Mouse (Mus musculus) ZHBTc4 (cell line): ENCODE data around the gene Rbfox3.

Experiments used
- DNase-seq: peaks from one replicate; pipeline ENCODE4 v3.0.0-alpha.2; 2011; ENCODE audit warnings: low read depth, low spot score

Gene Rbfox3

DNA sequence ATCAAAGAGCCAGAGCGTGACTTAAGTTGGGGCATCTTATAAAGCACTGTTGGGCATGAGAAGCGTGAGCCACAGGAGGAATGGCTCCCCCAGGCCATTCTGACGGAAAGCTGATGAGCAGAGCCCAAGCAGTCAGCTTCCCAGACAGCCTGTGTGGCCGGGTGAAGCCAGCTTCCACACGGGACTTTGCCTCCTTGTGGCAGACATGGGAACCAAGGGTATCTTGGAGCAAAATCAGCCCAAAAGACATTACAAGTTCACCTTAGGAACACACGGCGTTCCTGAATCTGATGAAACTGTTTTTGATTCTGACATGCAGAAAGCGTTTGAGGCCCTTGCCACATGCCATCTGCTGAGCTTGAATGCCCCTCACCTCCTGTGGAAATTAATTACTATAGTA is 303.5 kb downstream of the Rbfox3 start:
- peak; percentile 18 for DNase-seq

DNA sequence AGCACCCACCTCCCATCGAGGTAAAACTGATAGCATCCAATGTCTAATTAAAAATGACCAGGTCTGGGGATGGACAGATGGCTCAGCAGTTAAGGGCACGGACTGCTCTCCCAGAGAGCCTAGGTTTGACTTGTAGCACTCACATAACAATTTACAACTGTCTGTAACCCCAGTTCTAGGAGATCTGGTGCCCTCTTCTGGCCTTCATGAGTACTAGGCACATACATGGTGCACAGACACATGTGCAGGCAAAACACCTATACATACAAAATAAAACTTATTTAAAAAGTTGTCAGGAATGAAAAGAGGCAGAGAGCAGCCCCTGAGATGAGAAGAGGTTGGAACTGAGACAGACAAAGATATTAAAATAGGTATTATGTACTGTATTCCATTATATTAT is 305.8 kb downstream of the Rbfox3 start:
- peak; percentile 51 for DNase-seq

DNA sequence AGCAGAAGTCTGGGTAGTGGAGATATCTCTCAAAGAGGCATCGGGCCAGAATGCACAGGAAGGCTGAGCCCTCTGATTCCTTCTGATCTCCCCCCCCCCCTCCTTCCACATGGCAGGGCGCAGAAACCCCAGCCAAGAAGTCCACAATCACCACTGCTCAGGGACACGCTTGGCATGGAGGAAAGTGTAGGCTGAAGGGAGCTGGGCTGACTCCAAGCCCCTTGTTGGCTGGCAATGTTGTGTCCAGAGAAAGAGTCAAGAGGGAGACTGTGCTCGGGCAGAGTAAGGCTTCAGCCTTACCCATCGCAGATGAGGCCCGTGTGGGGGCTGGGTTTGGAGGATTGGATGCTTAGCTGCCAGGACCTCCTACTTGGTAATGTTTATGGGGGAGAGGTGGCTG is 307.2 kb downstream of the Rbfox3 start:
- no peak for DNase-seq

DNA sequence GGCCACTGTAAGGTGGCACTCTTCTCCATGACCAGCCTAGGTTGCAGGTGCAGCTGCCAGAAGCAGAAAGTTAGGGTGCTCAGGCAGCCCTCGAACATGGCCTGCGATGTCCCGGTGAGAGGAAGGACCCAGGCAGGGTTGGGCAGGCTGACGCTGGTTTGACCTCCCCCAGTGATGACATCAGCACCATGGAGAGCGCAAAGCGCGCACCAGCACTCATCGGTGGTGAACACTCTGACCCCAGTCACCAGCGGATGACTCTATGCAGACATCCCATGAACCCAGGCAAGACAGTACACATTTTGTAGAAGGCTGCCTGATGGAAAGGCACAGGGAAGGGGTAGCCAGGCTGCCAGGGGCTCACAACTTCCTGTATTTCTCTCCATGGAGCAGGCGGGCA is 308.3 kb downstream of the Rbfox3 start:
- peak; percentile 83 for DNase-seq

DNA sequence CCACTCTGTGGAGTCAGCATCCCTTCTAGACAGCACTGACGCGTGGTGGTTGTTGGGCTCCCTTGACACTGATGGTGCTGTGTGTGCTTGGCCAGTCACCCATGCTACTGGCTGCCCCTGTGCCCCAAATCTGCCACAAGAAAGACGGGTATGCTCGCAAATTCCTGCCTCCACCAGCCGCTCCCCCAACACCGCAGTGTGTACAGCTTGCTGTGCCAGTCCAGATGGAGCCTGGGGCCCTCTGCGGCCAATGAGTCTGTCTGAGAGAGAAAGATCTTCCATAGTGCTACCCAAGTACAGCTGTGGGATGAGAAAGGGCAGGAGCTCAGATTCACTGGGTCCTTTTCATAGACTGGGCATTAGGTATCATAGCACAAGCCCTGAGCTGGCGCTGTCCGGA is 309.9 kb downstream of the Rbfox3 start:
- no peak for DNase-seq

DNA sequence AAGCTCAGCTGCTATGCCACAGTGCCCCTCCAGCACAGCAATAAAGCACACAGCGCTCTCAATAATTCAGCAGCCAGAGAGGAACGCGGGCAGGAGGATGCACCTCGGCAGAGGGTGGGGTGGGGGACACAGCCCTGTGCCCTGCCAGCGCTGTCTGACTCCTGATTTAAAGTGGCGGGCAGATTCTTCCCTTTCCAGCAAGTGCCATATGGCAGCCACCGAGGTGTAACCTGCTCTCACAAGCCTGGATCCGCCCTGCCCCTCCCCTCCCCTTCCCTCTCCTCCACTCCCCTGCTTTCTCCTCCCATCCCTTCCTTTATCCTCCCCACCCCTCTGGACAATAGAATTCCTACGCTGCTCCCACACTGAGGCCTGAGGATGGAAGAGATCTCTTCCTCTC is 311.2 kb downstream of the Rbfox3 start:
- peak; percentile 19 for DNase-seq

DNA sequence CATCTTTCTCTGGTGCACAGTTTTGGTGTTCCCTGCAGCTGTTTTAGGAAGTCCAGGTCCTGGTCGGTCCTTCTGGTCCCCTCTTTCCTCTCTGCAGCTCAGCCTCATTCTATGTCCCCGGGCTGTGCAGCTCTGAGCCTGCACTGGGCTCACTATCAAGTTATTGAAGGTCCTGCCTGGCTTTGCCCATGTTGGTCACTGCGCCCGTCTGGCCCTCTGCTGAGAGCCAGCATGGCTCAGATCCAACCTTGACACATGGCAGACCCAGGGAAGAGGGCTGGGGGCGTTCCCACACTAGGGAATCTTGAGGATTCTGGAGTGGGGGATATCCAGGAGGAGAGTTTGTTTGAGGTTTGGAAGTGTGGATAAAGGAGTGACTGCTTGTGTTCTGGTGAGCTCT is 312.7 kb downstream of the Rbfox3 start:
- DNase-seq = no peak

DNA sequence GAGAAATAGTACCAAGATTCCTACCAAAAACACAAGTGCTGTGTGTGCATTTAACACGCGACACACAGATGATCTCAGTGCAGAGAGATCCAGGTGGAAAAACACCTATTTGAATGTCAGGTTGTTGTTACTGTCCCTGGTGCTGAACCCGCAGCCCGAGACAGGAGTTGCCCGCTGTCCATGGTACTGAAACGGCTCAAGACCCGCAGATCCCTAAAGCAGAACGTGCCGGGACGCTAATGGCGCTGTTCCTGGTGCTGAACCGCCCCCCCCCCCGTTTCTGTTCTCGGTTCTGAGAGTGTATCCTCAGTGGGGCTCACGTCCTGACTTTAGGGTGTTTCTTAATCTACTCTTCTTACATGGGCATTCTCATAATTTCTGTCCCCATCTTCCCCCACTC is 326.6 kb downstream of the Rbfox3 start:
- peak; percentile 94 for DNase-seq

DNA sequence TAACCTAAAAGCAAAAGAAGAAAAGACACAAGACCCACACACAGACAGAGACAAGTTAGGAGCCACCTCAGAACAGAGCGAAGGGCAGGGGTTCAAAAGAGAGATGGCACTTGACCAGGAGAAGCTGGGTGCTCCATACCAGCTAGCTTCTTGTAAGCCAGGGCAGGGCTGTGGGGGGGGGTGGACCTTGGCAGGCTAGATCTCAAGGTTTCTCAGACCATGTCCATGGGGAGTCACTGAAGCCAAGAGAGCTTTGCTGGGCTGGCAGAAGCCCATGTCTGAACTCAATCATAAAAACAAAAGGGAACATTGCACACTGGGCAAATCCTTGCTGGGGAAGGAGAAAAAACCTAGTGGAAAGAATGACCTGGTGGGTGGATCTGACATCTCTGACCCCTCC is 327.4 kb downstream of the Rbfox3 start:
- no peak for DNase-seq

DNA sequence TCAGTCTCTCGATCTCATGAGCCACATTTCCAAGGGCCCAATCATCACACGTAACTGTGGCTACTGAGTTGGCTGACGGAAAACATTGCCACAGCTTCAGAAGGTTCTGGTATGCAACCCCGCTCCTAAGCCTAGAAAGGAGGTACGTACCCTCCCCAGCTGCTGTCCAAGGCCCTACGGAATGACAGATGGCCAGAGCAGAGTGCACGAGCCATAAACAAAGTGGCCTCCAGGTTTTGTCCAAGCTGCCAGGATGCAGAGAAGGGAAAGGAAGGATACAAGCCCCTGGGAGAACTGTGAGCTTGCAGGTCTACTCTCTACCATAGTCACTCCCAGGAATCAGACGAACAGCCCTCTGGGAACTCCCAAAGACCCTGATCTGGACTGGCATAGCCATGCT is 327.8 kb downstream of the Rbfox3 start:
- no peak for DNase-seq

DNA sequence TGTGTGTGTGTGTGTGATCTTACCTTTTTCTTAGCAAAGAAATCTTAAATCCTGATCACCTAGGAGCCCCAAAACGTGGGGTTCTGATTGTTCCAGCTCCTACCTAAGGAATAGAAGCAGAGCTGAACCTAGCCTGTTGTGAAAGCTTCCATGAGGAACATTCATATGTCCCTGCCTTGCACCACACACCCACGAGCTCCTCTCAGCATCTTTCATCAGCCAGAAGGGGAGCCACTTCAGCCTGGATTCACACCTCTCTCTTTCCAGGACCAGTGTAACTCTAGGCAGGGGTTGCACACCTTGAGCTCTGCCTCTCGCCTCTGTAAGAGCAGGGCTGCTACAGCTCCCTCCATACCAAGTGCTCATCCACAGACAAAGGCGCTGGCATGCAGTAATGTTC is 330.4 kb downstream of the Rbfox3 start:
- DNase-seq = no peak

DNA sequence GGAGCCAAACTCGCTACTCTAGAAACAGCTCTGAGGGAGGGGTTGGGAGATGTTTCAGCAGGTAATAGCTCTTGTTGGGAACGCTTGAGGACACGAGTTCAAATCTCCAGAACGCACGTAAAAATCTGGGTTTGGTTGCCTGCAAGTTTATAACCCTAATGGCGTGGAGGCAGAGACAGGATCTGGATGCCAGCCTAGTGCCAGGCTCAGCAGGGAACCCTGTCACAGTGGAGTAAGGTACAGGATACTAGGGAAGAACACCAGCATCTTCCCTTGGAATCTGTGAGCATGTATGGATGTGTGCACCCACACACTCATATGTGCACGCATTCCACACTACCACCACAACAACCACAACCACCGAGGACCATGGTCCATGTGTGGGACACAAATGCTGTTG is 331.8 kb downstream of the Rbfox3 start:
- no peak for DNase-seq

DNA sequence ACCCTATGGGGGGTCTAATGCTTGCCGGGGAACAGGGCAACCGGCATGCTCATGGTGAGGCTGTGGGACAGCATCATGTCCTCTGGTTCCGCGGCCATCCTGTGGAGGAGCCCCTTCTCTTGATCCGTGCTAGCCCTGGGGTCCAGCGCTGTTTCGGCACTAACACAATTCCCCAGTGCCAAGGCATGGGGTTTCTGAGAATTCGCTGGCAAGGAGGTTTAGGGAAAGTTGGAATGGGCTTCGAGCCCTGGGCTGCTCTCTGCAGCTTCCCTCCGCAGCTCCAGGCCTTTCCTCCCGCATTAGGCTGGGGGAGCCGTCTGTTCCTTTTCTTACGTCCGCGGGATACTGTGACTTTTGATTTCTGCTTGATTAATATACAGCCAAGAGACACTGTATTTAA is 334.1 kb downstream of the Rbfox3 start:
- DNase-seq = no peak

DNA sequence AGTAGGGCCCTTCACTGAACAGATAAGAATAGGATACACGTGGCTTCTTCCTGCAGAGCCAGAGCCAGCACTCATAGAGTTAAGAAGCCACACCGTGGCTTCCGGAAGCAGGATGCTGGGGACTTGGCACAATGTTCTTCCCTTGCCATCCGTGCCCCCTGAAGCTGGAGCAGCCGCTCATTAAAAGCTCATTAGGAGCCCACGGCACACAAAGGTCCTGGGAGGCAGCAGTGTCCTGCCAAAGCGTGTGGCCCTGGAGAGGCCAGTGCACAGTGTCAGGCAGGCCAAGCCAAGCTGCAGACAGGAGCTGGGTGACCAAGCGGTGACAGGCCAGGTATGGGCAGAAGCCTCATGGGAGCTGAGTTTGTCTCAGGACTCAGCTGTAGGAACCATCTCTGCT is 334.8 kb downstream of the Rbfox3 start:
- DNase-seq = no peak

DNA sequence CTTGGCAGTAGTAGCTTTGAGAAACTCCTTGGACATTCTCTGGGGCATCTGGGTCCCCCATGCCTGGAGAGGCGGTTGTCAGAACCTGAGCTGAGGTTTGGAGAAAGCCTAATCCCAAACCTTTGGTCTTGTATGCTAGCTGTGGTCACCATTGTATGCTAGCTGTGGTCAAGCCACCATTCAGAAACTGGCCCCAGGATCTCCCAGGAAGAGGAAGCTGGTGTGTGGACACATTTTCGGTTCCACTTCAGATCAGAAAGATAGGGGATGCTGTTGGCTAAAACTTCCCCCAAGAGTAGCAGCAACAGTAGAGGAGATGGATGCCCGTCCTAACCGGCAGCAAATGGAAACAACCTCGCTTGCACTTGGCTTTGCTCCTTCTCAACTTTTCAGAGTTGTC is 337.0 kb downstream of the Rbfox3 start:
- no peak for DNase-seq

DNA sequence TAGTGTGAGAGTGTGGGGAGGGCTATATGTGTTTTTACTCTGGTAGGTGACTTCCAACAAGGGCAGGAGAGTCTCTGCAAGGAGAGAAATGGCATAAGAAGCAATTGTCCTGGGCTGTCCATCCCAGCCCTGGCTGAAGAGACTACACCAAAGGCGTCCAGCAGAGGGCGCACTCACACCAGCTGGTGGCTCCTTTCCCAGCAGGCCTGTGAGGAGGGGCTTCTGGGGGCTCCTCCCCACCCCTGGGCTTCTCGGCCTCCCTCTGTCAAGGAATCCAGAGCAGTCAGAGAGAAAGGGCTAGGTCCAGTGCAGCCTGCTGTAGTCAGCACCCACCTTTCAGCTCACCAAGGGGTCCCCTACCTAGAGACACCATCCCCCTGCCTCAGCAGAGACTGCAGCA is 337.8 kb downstream of the Rbfox3 start:
- DNase-seq = peak; percentile 71

DNA sequence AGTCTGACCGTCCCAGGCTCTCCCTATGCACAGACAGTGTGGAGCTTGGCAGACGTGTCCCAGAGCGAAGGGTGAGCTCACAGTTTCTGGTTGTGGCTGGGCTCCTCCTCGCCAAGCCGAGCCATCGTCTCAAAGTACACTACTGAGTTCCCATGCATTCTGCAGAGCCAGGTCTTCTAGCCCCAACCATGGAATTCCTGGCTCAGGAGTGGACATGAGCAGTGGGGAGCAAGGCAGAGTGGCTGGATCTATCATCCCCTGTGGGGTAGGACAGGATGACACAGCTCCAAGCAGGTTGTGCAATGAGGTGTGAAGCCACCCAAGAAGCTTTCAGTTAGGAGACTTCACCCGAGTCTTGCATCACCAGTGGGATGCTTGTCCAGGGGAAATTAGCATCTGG is 338.4 kb downstream of the Rbfox3 start:
- no peak for DNase-seq

DNA sequence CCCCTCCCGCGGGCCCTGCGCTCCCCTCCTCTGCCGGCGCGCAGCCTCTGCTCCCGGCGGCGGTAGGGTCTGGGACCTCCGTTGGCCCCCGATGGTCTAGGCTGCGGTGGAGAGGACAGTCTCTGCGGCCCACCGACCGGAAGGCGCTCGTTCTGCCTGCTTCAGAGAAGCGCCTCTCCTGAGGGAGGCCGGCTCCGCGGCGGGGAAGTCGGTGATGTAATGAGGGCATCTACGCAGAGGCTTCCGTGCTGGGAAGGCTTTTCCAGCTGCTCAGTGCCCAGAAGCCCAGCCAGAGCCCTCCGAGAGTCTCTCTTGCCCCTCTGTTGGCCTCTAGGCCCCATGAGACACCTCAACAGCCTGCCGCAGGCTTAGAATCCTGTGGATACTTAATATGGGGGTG is 341.2 kb downstream of the Rbfox3 start:
- peak; percentile 38 for DNase-seq

DNA sequence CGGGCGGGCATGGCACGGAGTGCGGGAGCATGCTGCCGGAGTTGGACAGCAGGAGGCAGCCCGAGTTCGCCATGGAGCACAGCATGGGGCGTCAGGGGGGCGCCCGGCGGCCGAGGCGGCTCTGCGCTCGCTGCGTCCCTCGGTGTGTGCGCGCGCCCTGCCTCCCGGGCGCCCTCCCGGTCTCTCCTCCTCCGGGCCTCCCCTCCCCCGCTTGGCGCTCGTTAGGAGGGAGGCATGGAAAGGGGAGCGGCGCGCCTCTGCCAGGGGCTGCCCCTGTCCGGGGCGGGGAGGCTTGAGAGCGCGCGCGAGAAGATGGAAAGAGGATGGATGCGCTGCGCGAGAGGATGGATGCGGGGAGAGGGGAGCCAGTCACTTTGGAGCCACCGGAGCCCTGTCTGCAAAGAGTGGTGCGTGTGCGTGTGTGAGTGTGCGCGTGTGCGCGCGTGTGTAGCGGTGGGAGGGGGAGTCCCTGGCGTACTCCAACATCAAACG is 341.8 kb downstream of the Rbfox3 start:
- peak; percentile 65 for DNase-seq

DNA sequence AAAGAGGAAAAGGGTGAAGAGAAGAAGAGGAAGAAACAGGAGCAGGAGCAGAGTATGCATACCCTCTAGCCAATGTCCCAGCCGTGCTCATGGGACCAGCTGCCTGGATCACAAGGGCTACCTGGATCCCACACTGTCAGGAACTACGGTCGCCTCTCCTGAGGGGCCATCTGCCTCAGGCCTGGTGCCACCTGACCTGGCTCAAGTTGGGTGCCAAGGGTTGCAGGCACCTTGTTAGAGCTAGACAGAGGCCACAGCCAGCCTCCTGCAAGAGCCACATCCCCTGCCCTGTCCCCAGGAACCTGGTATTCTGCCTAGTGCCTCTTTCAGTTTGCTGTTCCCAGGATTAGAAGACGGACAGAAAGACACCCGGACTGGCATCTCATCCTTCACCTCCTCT is 347.5 kb downstream of the Rbfox3 start:
- DNase-seq = no peak

DNA sequence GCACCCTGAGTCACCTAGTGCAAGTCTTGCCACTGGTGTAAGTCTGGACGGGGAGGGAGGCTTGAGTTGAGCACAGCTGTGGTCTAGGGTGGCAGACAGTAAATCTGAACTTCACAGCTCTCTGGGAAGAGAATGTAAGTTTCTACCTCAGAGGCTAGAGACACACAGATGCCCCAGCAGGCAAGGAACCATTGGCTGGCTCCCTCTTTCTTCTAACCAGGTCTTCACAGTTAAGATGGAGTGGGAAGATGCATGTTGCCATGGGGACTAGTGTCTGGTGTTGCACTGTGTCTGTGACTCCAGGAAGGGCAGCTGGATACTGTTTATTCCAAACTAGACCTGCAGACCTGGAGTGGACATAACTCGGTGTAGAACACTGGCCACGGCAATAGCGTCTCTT is 348.6 kb downstream of the Rbfox3 start:
- DNase-seq = no peak

DNA sequence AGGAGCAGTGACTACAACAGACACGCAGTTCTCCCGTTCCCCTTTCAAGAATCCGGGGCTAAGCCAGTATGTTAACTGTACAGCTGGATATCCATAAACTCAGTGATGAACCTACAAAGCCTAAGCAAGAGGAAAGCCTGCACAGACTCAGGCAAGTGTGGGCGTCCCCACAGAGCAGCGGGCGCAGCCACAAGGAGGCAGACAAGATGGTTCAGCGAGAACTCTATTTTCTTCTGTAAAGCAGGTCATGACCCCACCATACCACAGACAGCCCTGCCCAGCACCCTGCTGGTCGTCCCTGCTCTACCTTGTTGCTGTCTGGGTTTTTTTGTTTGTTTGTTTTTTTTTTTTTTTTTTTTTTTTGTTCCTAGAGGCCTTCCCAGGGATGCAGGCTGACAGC is 353.2 kb downstream of the Rbfox3 start:
- peak; percentile 39 for DNase-seq

DNA sequence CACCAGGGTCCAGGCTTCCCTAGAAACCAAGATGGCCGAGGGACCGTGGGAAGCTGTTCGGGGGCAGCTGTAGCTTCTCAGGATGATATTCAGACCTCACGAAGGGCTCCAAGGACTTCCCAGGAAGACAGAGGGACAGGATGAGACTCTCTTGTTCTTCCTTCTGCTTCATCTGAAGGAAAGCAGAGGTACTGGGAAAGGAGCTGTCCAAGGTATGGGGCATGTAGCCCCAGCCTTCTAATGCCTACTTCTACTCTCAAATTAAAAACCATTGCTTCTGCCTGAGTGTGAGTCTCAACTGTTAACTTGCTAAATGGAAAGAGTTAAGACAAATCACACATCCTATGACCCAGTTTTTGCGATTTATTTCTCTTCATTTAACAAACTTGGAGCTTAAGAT is 355.8 kb downstream of the Rbfox3 start:
- DNase-seq = peak; percentile 42

DNA sequence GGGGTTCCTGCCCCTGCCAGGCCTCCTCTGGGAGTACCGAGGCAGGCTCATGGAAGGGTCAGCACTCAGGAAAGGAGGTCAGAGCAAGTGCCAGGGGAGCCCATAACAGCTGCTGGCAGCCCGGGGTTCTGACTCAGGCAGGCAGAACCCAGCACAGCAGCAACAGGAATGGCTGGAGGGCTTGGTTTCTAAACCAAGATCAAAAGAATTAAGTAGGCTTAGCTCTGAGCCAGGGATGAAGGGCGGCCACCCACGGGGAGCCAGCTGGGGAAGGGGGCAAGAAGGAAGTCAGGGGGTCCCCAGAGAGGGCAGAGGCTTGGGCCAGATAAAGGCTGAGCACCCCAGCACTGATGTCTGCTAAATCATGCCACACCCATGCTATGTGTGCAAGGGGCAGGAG is 356.9 kb downstream of the Rbfox3 start:
- no peak for DNase-seq

DNA sequence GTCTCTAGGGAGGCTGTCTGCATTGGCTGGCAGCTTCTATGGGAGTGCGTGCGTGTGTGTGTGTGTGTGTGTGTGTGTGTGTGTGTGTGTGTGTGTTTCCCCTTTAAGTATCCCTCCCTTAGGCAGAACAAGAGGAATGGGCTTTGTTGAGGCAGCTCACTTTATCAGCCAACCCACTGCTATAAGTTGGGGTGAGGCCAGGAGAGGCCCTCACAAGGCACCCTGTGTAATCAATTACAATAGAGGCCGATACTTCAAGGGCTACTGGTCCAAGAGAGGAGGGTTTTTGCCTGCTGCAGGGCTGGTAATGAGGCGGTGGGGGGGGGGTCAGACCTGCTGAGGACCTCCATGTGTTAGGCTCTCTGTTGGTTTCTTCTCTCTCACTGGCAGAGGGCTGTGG is 357.5 kb downstream of the Rbfox3 start:
- DNase-seq = no peak
